11 mouse cellular contexts compared by ENCODE assay signal in genomic region chr6:126033693-126034402, GRCm38 (mm10).
DNase-seq lines count a peak whose midpoint lies in the region; ATAC-seq and TF ChIP-seq lines count a peak whose summit lies in the region.
"Had no signal": no experiment of that assay in that cellular context is flagged by ENCODE, and none has a peak within 500 bp of the region (broad histone marks: within the 10 kb centered on the region; RNA-seq: fewer than 3 reads in every experiment).

No protein-coding gene starts in this region.

- peak overlapping the region; percentile 38; the same call in 1 of the 2 replicates for H3K27ac ChIP-seq in heart, embryonic 10.5 days
- H3K27ac ChIP-seq in heart, embryonic 11.5 days (ENCODE audit: low read depth, low read length) = no peak overlapping the region
- no peak overlapping the region for H3K27ac ChIP-seq in lung, embryonic 16.5 days (ENCODE audit: low read length)
- no peak overlapping the region for H3K27ac ChIP-seq in hindbrain, postnatal 0 days
- H3K27ac ChIP-seq in layer of hippocampus, adult 2 months = no peak overlapping the region

- DNase-seq in heart, embryonic 10.5 days (ENCODE audit: low spot score) = no peak
- peak; percentile 19 for DNase-seq in urinary bladder, postnatal 14 days (ENCODE audit: low spot score)
- DNase-seq in urinary bladder, postnatal 4 days (ENCODE audit: low spot score in 2 of 2) = no peak
- no peak for DNase-seq in hindbrain, postnatal 0 days (ENCODE audit: low spot score)
- DNase-seq in layer of hippocampus, adult 2 months (ENCODE audit: low spot score in 2 of 2) = no peak
- no peak for DNase-seq in left cerebral cortex, postnatal 14 days (ENCODE audit: low spot score in 2 of 2)
- DNase-seq: cerebellum, adult 2 months; gastrocnemius, postnatal 14 days had no signal

- no peak overlapping the region for H3K4me3 ChIP-seq in heart, embryonic 10.5 days
- H3K4me3 ChIP-seq in heart, embryonic 11.5 days (ENCODE audit: low read depth, low read length) = no peak overlapping the region
- H3K4me3 ChIP-seq in lung, embryonic 16.5 days (ENCODE audit: low read length) = no peak overlapping the region
- H3K4me3 ChIP-seq in hindbrain, postnatal 0 days (ENCODE audit: low read length) = no peak overlapping the region
- H3K4me3 ChIP-seq in layer of hippocampus, adult 2 months = no peak overlapping the region

- H3K36me3 ChIP-seq in heart, embryonic 10.5 days = no peaks in the 10 kb centered on the region
- H3K36me3 ChIP-seq in heart, embryonic 11.5 days (ENCODE audit: control insufficient read depth, insufficient read depth, low read length) = no peaks in the 10 kb centered on the region
- H3K36me3 ChIP-seq in lung, embryonic 16.5 days (ENCODE audit: control insufficient read depth, insufficient read depth, low read length) = no peaks in the 10 kb centered on the region
- H3K36me3 ChIP-seq in hindbrain, postnatal 0 days (ENCODE audit: insufficient read depth, low read length) = no peaks in the 10 kb centered on the region

- H3K9ac ChIP-seq in heart, embryonic 11.5 days (ENCODE audit: low read depth, low read length) = no peak overlapping the region
- H3K9ac ChIP-seq in lung, embryonic 16.5 days (ENCODE audit: low read length) = no peak overlapping the region
- H3K9ac ChIP-seq in hindbrain, postnatal 0 days (replicated peaks; ENCODE audit: low read length) = no peak overlapping the region

- H3K4me1 ChIP-seq in heart, embryonic 10.5 days = peaks cover 21% of the 10 kb centered on the region
- H3K4me1 ChIP-seq in heart, embryonic 11.5 days (ENCODE audit: control insufficient read depth, insufficient read depth, low read length) = peaks cover 9% of the 10 kb centered on the region
- no peaks in the 10 kb centered on the region; the same call in 1 of the 2 replicates for H3K4me1 ChIP-seq in lung, embryonic 16.5 days (replicated peaks; ENCODE audit: control insufficient read depth, insufficient read depth, low read length)
- H3K4me1 ChIP-seq in hindbrain, postnatal 0 days (ENCODE audit: insufficient read depth, low read length) = no peaks in the 10 kb centered on the region; the same call in 1 of the 2 replicates

- H3K27me3 ChIP-seq in heart, embryonic 10.5 days (ENCODE audit: insufficient read depth, poor library complexity, severe bottlenecking) = no peaks in the 10 kb centered on the region
- H3K27me3 ChIP-seq in heart, embryonic 11.5 days (ENCODE audit: control insufficient read depth, insufficient read depth, low read length) = no peaks in the 10 kb centered on the region
- no peaks in the 10 kb centered on the region for H3K27me3 ChIP-seq in lung, embryonic 16.5 days (ENCODE audit: control insufficient read depth, insufficient read depth, low read depth, low read length)
- H3K27me3 ChIP-seq in hindbrain, postnatal 0 days (ENCODE audit: insufficient read depth, low read length) = no peaks in the 10 kb centered on the region

- no peak overlapping the region for H3K4me2 ChIP-seq in heart, embryonic 11.5 days
- 0 out of 2 replicates have a peak overlapping the region, but pooled peaks have one; percentile 10 for H3K4me2 ChIP-seq in lung, embryonic 16.5 days (ENCODE audit: low read depth, low read length)
- no peak overlapping the region for H3K4me2 ChIP-seq in hindbrain, postnatal 0 days (ENCODE audit: low read depth, low read length)

- no peak for ATAC-seq in heart, embryonic 11.5 days (replicated peaks; ENCODE audit: insufficient number of reproducible peaks, low FRiP score, low TSS enrichment)
- peak; percentile 65 for ATAC-seq in lung, embryonic 16.5 days (ENCODE audit: low read depth)
- no peak for ATAC-seq in hindbrain, postnatal 0 days
- ATAC-seq: activated CD4-positive, CD25-positive, alpha-beta regulatory T cell, adult 4 months had no signal

- H3K9me3 ChIP-seq in heart, embryonic 10.5 days = no peaks in the 10 kb centered on the region
- no peaks in the 10 kb centered on the region for H3K9me3 ChIP-seq in heart, embryonic 11.5 days (replicated peaks; ENCODE audit: control insufficient read depth, low read length)
- no peaks in the 10 kb centered on the region for H3K9me3 ChIP-seq in lung, embryonic 16.5 days (ENCODE audit: control insufficient read depth, low read length)
- no peaks in the 10 kb centered on the region for H3K9me3 ChIP-seq in hindbrain, postnatal 0 days (ENCODE audit: low read length)

- intact Hi-C loops in left cerebral cortex, postnatal 14 days (cut with DNase I) = no loop called here

- WGBS in heart, embryonic 10.5 days = 73% methylated on average over 8 of the region's 8 CpGs
- 63% methylated on average over 8 of the region's 8 CpGs for WGBS in heart, embryonic 11.5 days (ENCODE audit: insufficient replicate concordance)
- 43% methylated on average over 8 of the region's 8 CpGs for WGBS in lung, embryonic 16.5 days
- 67% methylated on average over 8 of the region's 8 CpGs for WGBS in hindbrain, postnatal 0 days

- TF ChIP-seq CTCF in hindbrain, postnatal 0 days (IDR thresholded peaks at IDR 0.05; ENCODE audit: low read depth) = no peak
- TF ChIP-seq CTCF in layer of hippocampus, adult 2 months (conservative IDR thresholded peaks at IDR 0.05) = no peak
